ENCODE assay signal across 21 mouse cellular contexts in genomic region chr11:45592335-45592734, GRCm38 (mm10).
DNase-seq lines count a peak whose midpoint lies in the region; ATAC-seq and TF ChIP-seq lines count a peak whose summit lies in the region.
"Had no signal": no experiment of that assay in that cellular context is flagged by ENCODE, and none has a peak within 500 bp of the region (broad histone marks: within the 10 kb centered on the region; RNA-seq: fewer than 3 reads in every experiment).

No protein-coding gene starts in this region.

- no peaks in the 10 kb centered on the region for H3K9me3 ChIP-seq in forebrain, embryonic 13.5 days (replicated peaks)
- no peaks in the 10 kb centered on the region for H3K9me3 ChIP-seq in forebrain, embryonic 15.5 days
- H3K9me3 ChIP-seq in midbrain, postnatal 0 days (ENCODE audit: low read length): no peaks in the 10 kb centered on the region
- no peaks in the 10 kb centered on the region for H3K9me3 ChIP-seq in midbrain, embryonic 16.5 days (replicated peaks; ENCODE audit: control insufficient read depth, low read length, poor library complexity, severe bottlenecking)
- H3K9me3 ChIP-seq: hindbrain, embryonic 15.5 days had no signal

- no peaks in the 10 kb centered on the region for H3K27me3 ChIP-seq in forebrain, embryonic 13.5 days
- no peaks in the 10 kb centered on the region for H3K27me3 ChIP-seq in forebrain, embryonic 15.5 days
- no peaks in the 10 kb centered on the region for H3K27me3 ChIP-seq in midbrain, postnatal 0 days (ENCODE audit: insufficient read depth, low read length)
- H3K27me3 ChIP-seq in midbrain, embryonic 16.5 days (ENCODE audit: control insufficient read depth, insufficient read depth, low read depth, low read length): no peaks in the 10 kb centered on the region
- H3K27me3 ChIP-seq: hindbrain, embryonic 15.5 days; Patski had no signal

- H3K4me1 ChIP-seq in forebrain, embryonic 13.5 days: peaks cover 17% of the 10 kb centered on the region
- H3K4me1 ChIP-seq in forebrain, embryonic 15.5 days: peaks cover 14% of the 10 kb centered on the region
- H3K4me1 ChIP-seq in midbrain, postnatal 0 days (ENCODE audit: insufficient read depth, low read length): no peaks in the 10 kb centered on the region
- peaks cover 5% of the 10 kb centered on the region; the same call in 1 of the 2 replicates for H3K4me1 ChIP-seq in midbrain, embryonic 16.5 days (ENCODE audit: control insufficient read depth, insufficient read depth, low read length)

- no peak overlapping the region for H3K4me3 ChIP-seq in forebrain, embryonic 13.5 days
- no peak overlapping the region for H3K4me3 ChIP-seq in forebrain, embryonic 15.5 days
- H3K4me3 ChIP-seq in midbrain, postnatal 0 days (ENCODE audit: low read depth, low read length): no peak overlapping the region
- H3K4me3 ChIP-seq in midbrain, embryonic 16.5 days (ENCODE audit: low read depth, low read length): no peak overlapping the region
- H3K4me3 ChIP-seq: hindbrain, embryonic 15.5 days had no signal

- DNase-seq in midbrain, postnatal 0 days (ENCODE audit: low spot score): peak; percentile 59
- DNase-seq in forelimb bud, embryonic 11.5 days (ENCODE audit: low read depth, low spot score): peak; percentile 61
- peak; percentile 39 for DNase-seq in retina, postnatal 7 days (ENCODE audit: low read depth, low spot score)
- DNase-seq in heart, adult 8-10 months (ENCODE audit: low spot score): no peak
- DNase-seq: adrenal gland, postnatal 14 days; cerebellum, adult 8-10 months; gastrocnemius, postnatal 25 days; kidney, adult 11 months; kidney, postnatal 25 days; layer of hippocampus, adult 9-11 months; lung, embryonic 14.5 days; lung, postnatal 4 days; right cerebral cortex, postnatal 4 days; thymus, postnatal 4 days had no signal

- H3K9ac ChIP-seq in forebrain, embryonic 13.5 days: no peak overlapping the region
- no peak overlapping the region for H3K9ac ChIP-seq in forebrain, embryonic 15.5 days (replicated peaks)
- no peak overlapping the region for H3K9ac ChIP-seq in midbrain, postnatal 0 days (replicated peaks; ENCODE audit: low read length, poor library complexity, severe bottlenecking)
- no peak overlapping the region for H3K9ac ChIP-seq in midbrain, embryonic 16.5 days (ENCODE audit: low read depth, low read length)
- H3K9ac ChIP-seq: hindbrain, embryonic 15.5 days; lung, embryonic 14.5 days had no signal

- 57% methylated on average over 3 of the region's 3 CpGs for WGBS in forebrain, embryonic 13.5 days
- WGBS in forebrain, embryonic 15.5 days: 46% methylated on average over 3 of the region's 3 CpGs
- WGBS in midbrain, postnatal 0 days: 73% methylated on average over 3 of the region's 3 CpGs
- 46% methylated on average over 3 of the region's 3 CpGs for WGBS in midbrain, embryonic 16.5 days

- no peak overlapping the region for H3K27ac ChIP-seq in forebrain, embryonic 13.5 days
- H3K27ac ChIP-seq in forebrain, embryonic 15.5 days (replicated peaks): no peak overlapping the region
- H3K27ac ChIP-seq in midbrain, postnatal 0 days (ENCODE audit: low read depth, low read length): no peak overlapping the region
- H3K27ac ChIP-seq in midbrain, embryonic 16.5 days (ENCODE audit: low read length): no peak overlapping the region
- H3K27ac ChIP-seq: hindbrain, embryonic 15.5 days had no signal

- peak; percentile 30; the same call in 1 of the 2 replicates for ATAC-seq in forebrain, embryonic 13.5 days
- ATAC-seq in forebrain, embryonic 15.5 days (replicated peaks): no peak
- no peak for ATAC-seq in midbrain, postnatal 0 days (ENCODE audit: low FRiP score)
- ATAC-seq in midbrain, embryonic 16.5 days: no peak
- ATAC-seq: activated CD4-positive, CD25-positive, alpha-beta regulatory T cell, adult 4 months; Patski had no signal

- H3K36me3 ChIP-seq in forebrain, embryonic 13.5 days (ENCODE audit: poor library complexity, severe bottlenecking): no peaks in the 10 kb centered on the region
- no peaks in the 10 kb centered on the region for H3K36me3 ChIP-seq in forebrain, embryonic 15.5 days
- no peaks in the 10 kb centered on the region for H3K36me3 ChIP-seq in midbrain, postnatal 0 days (ENCODE audit: insufficient read depth, low read length)
- no peaks in the 10 kb centered on the region for H3K36me3 ChIP-seq in midbrain, embryonic 16.5 days (ENCODE audit: control insufficient read depth, insufficient read depth, low read length)
- H3K36me3 ChIP-seq: hindbrain, embryonic 15.5 days had no signal

- TF ChIP-seq CTCF in midbrain, postnatal 0 days (IDR thresholded peaks at IDR 0.05): no peak

- no peak overlapping the region for H3K4me2 ChIP-seq in forebrain, embryonic 13.5 days
- H3K4me2 ChIP-seq in forebrain, embryonic 15.5 days (replicated peaks): no peak overlapping the region
- no peak overlapping the region for H3K4me2 ChIP-seq in midbrain, postnatal 0 days (ENCODE audit: low read depth, low read length, poor library complexity, severe bottlenecking)
- no peak overlapping the region for H3K4me2 ChIP-seq in midbrain, embryonic 16.5 days (ENCODE audit: low read length)
- H3K4me2 ChIP-seq: hindbrain, embryonic 15.5 days; liver, embryonic 11.5 days; lung, embryonic 14.5 days had no signal
